Mouse (Mus musculus): ENCODE data around the gene Abhd17c.

GRCm38 (mm10) chr7:84192256-84192655, 40.6 kb upstream of the Abhd17c start:
- TF ChIP-seq TCF12 (IDR thresholded peaks at IDR 0.05; ENCODE audit: low read depth, low read length) (no peak), CTCF (IDR thresholded peaks at IDR 0.05 in 2 of 3, conservative IDR thresholded peaks at IDR 0.05 in 1 of 3; ENCODE audit: control insufficient read depth in 1 of 3, insufficient read depth in 1 of 3, low read depth in 2 of 3, low read length in 3 of 3, poor library complexity in 1 of 3, severe bottlenecking in 1 of 3) (no peak)

All from MEL (cell line).